Mouse (Mus musculus): ENCODE measurements at regions not wholly inside any gene's neighbourhood (a gene's known extent, or its start where the extent isn't known, plus 50 kb on each side); places are given as distances from the start of the nearest gene placed in this dataset.

GRCm38 (mm10) chr4:81216123-81216522 is 226.5 kb downstream of the Mpdz start:
- DNase-seq = no peak

GRCm38 (mm10) chr4:81217979-81218378 is 224.6 kb downstream of the Mpdz start:
- DNase-seq = no peak

GRCm38 (mm10) chr4:81222034-81222433 is 220.6 kb downstream of the Mpdz start:
- no peak for DNase-seq

- DNase-seq = no peak
These were observed 220.0 kb downstream of the Mpdz start for GRCm38 (mm10) chr4:81222468-81223175.

Measured in thymus, postnatal 25 days (tissue).